In the genomic region with DNA sequence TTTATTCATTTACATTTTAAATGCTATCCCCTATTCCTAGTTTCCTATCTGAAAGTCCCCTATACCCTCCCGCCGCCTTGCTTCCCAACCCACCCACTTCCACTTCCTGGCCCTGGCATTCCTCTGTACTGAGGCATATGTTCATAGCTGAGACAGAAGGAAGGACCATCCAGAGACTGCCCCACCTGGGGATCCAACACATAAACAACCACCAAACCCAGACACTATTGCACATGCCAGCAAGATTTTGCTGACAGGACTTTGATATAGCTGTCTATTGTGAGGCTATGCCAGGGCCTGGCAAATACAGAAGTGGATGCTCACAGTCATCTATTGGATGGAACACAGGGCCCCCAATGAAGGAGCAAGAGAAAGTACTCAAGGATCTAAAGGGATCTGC, we compare ENCODE assay signal across 6 mouse cellular contexts.
A peak's percentile ranks its signal among the peaks of the same experiment; 100 is the strongest.
DNase-seq lines count a peak whose midpoint lies in the region.

No protein-coding gene starts in this region.

- DNase-seq in cerebellum, adult 11 months, result peak; percentile 20
- peak; percentile 33 to 43 for DNase-seq in cerebellum, adult 18-20 months
- peak; percentile 29 for DNase-seq in cerebellum, adult 8-10 months
- peak; percentile 62 for DNase-seq in cerebellum, adult 9-11 months
- DNase-seq in cerebellum, postnatal 25 days, result peak; percentile 52 to 60
- peak; percentile 74 for DNase-seq in heart, adult 11 months

Comparison
In these comparisons a context has a peak if more than half of its experiments do, and no peak if none do; other contexts are left out.
1. Peak in every context shown above with its lines: DNase-seq.
2. DNase-seq: peak in every context shown above with its lines; median percentile 74 in heart, adult 11 months; 62 in cerebellum, adult 9-11 months; 56 in cerebellum, postnatal 25 days; 38 in cerebellum, adult 18-20 months; 29 in cerebellum, adult 8-10 months; 20 in cerebellum, adult 11 months.